Mouse (Mus musculus) cortical plate, adult 2 months (tissue): ENCODE results near the gene Mpeg1. TPM values are rescaled to one million over a fixed set of nuclear protein-coding genes. Genes with fewer than 3 reads are reported as not detected.
A peak's percentile ranks its signal among the peaks of the same experiment; 100 is the strongest.

Experiments
- H3K27ac ChIP-seq: fragments of 200-500 bp; 2 replicates; pipeline ENCODE4 v1.5.1; 2012; ENCODE audit warnings: low read length, control low read depth, inconsistent platforms; ENCODE audit not compliant: insufficient read depth
- H3K4me1 ChIP-seq: fragments of 200-500 bp; 2 replicates; pipeline ENCODE4 v1.6.1; 2011; ENCODE audit warnings: low read length; ENCODE audit not compliant: control insufficient read depth, insufficient read depth
- H3K4me3 ChIP-seq: fragments of 200-500 bp; 2 replicates; pipeline ENCODE4 v1.5.1; 2011; ENCODE audit warnings: mild to moderate bottlenecking, low read length, control low read depth; ENCODE audit not compliant: insufficient read depth
- CTCF ChIP-seq: fragments of 200-500 bp; IDR thresholded peaks from 2 replicates; pipeline ENCODE4 v1.5.1; 2011; ENCODE audit warnings: mild to moderate bottlenecking, control low read depth, low read length; ENCODE audit not compliant: insufficient read depth; ENCODE audit errors: extremely low read depth
- POLR2A ChIP-seq: fragments of 200-500 bp; IDR thresholded peaks from 2 replicates; pipeline ENCODE4 v1.6.1; 2011; ENCODE audit warnings: mild to moderate bottlenecking, low read length, control low read depth; ENCODE audit not compliant: insufficient read depth; ENCODE audit errors: extremely low read depth
- polyA plus RNA-seq: library from polyadenylated mRNA; depleted of rRNA; stranded (reverse); fragments of >200 nt; gene quantifications from 2 replicates; pipeline ENCODE4 v1.2.3, GENCODE M21; 2012

Mpeg1 gene
- polyA plus RNA-seq, 1 experiment: 11.9 TPM

GRCm38 (mm10) chr19:12475380-12476250 is 15.0 kb downstream of the Mpeg1 start:
- Histone ChIP-seq H3K27ac (peak overlapping the region; percentile 32), H3K4me3 (no peak overlapping the region), H3K4me1 (peaks cover 8% of the 10 kb centered on the region; the same call in 1 of the 2 replicates)
- peak; percentile 57; the same call in 1 of the 2 replicates for TF ChIP-seq POLR2A
- TF ChIP-seq CTCF: no peak

GRCm38 (mm10) chr19:12476721-12477270 is 16.2 kb downstream of the Mpeg1 start:
- no peak overlapping the region for H3K4me3 ChIP-seq
- peaks cover 8% of the 10 kb centered on the region; the same call in 1 of the 2 replicates for H3K4me1 ChIP-seq
- no peak for TF ChIP-seq CTCF
- no peak for TF ChIP-seq POLR2A
- 0 out of 2 replicates have a peak overlapping the region, but pooled peaks have one; percentile 48 for H3K27ac ChIP-seq

GRCm38 (mm10) chr19:12478369-12478768 is 17.8 kb downstream of the Mpeg1 start:
- Histone ChIP-seq H3K27ac (no peak overlapping the region), H3K4me3 (no peak overlapping the region), H3K4me1 (peaks cover 8% of the 10 kb centered on the region; the same call in 1 of the 2 replicates)
- TF ChIP-seq CTCF (no peak), POLR2A (no peak)

- TF ChIP-seq CTCF (no peak), POLR2A (no peak)
These were observed 23.2 kb downstream of the Mpeg1 start for GRCm38 (mm10) chr19:12483782-12484181.

GRCm38 (mm10) chr19:12484210-12484609 is 23.6 kb downstream of the Mpeg1 start:
- Histone ChIP-seq H3K27ac (peak overlapping the region; percentile 52; the same call in 1 of the 2 replicates), H3K4me1 (peaks cover 7% of the 10 kb centered on the region; the same call in 1 of the 2 replicates)

More at GRCm38 (mm10) chr19:12483782-12484181, 23.2 kb downstream of the Mpeg1 start:
- H3K4me1 ChIP-seq: peaks cover 7% of the 10 kb centered on the region; the same call in 1 of the 2 replicates
- H3K27ac ChIP-seq: no peak overlapping the region; the same call in 1 of the 2 replicates
- no peak overlapping the region for H3K4me3 ChIP-seq

GRCm38 (mm10) chr19:12485223-12485622 is 24.6 kb downstream of the Mpeg1 start:
- Histone ChIP-seq H3K27ac (no peak overlapping the region), H3K4me1 (peaks cover 9% of the 10 kb centered on the region; the same call in 1 of the 2 replicates), H3K4me3 (no peak overlapping the region)
- TF ChIP-seq CTCF: no peak
- no peak for TF ChIP-seq POLR2A

More at GRCm38 (mm10) chr19:12484210-12484609, 23.6 kb downstream of the Mpeg1 start:
- TF ChIP-seq CTCF (no peak), POLR2A (no peak)
- no peak overlapping the region for H3K4me3 ChIP-seq

GRCm38 (mm10) chr19:12485631-12486030 is 25.1 kb downstream of the Mpeg1 start:
- TF ChIP-seq CTCF (no peak), POLR2A (no peak)
- Histone ChIP-seq H3K4me3 (no peak overlapping the region), H3K27ac (no peak overlapping the region), H3K4me1 (peaks cover 9% of the 10 kb centered on the region; the same call in 1 of the 2 replicates)

- Histone ChIP-seq H3K27ac (peak overlapping the region; percentile 44; the same call in 1 of the 2 replicates), H3K4me3 (no peak overlapping the region), H3K4me1 (peaks cover 9% of the 10 kb centered on the region; the same call in 1 of the 2 replicates)
- TF ChIP-seq CTCF: no peak
- TF ChIP-seq POLR2A: no peak
These were observed 26.3 kb downstream of the Mpeg1 start for GRCm38 (mm10) chr19:12486875-12487274.

GRCm38 (mm10) chr19:12487511-12488204 is 27.1 kb downstream of the Mpeg1 start:
- H3K27ac ChIP-seq: no peak overlapping the region
- no peak for TF ChIP-seq CTCF
- TF ChIP-seq POLR2A: no peak
- no peak overlapping the region for H3K4me3 ChIP-seq
- peaks cover 9% of the 10 kb centered on the region; the same call in 1 of the 2 replicates for H3K4me1 ChIP-seq
